Mouse (Mus musculus): ENCODE data around the gene Nol7. TPM values are rescaled to one million over a fixed set of nuclear protein-coding genes. Genes with fewer than 3 reads are reported as not detected.

Gene Nol7
- polyA plus RNA-seq (2015; fragmentation: Nextera tagmentation; extraction: Ambion mirVana): 185 and 199 TPM in 2 replicates

GRCm38 (mm10) chr13:43398297-43399080 is at the start of gene Nol7:
Nol7 (plus strand) TSS chr13:43398390.

GRCm38 (mm10) chr13:43364985-43365824 is 33.0 kb upstream of the Nol7 start, which contains the start of gene Sirt5:
Sirt5 (plus strand) TSS chr13:43365496.

Other genes starting within 250 kb of the Nol7 start
- 73.4 and 80.5 TPM in 2 replicates for gene Tbc1d7, start 226.9 kb upstream of the Nol7 start, polyA plus RNA-seq (2015; fragmentation: Nextera tagmentation; extraction: Ambion mirVana)
- gene Gfod1, start 94.2 kb upstream of the Nol7 start, polyA plus RNA-seq (2015; fragmentation: Nextera tagmentation; extraction: Ambion mirVana): 3.0 and 3.4 TPM in 2 replicates
- 21.3 and 25.2 TPM in 2 replicates for gene Sirt5, start 32.9 kb upstream of the Nol7 start, polyA plus RNA-seq (2015; fragmentation: Nextera tagmentation; extraction: Ambion mirVana)
- 11.9 and 13.7 TPM in 2 replicates for gene Ranbp9, start 82.9 kb downstream of the Nol7 start, polyA plus RNA-seq (2015; fragmentation: Nextera tagmentation; extraction: Ambion mirVana)
- gene Mcur1, start 161.8 kb downstream of the Nol7 start, polyA plus RNA-seq (2015; fragmentation: Nextera tagmentation; extraction: Ambion mirVana): 8.1 and 9.2 TPM in 2 replicates
- 23.1 and 30.0 TPM in 2 replicates for gene Rnf182, start 217.3 kb downstream of the Nol7 start, polyA plus RNA-seq (2015; fragmentation: Nextera tagmentation; extraction: Ambion mirVana)